Mouse (Mus musculus): ENCODE data around the gene Fmo1.

GRCm38 (mm10) chr1:162814932-162815331 is 51.5 kb downstream of the Fmo1 start:
- no peak for TF ChIP-seq ZNF384 (IDR thresholded peaks at IDR 0.05; ENCODE audit: low read depth, low read length)
- no peak for TF ChIP-seq HCFC1 (IDR thresholded peaks at IDR 0.05; ENCODE audit: borderline replicate concordance, insufficient read depth, low read length)
- no peak for TF ChIP-seq MAFK (IDR thresholded peaks at IDR 0.05; ENCODE audit: insufficient read depth, low read depth, low read length)
- TF ChIP-seq CHD2 (IDR thresholded peaks at IDR 0.05; ENCODE audit: low read depth, low read length), result no peak

All from ES-E14 (cell line).